Mouse (Mus musculus) megakaryocyte progenitor cell, adult 5-6 weeks (primary cell): ENCODE data around the gene Mras. TPM values are rescaled to one million over a fixed set of nuclear protein-coding genes. Genes with fewer than 3 reads are reported as not detected.

ENCODE experiments used
- ATAC-seq: replicated peaks from 2 replicates; pipeline ENCODE4 v1.8.0; 2016; ENCODE audit warnings: mild to moderate bottlenecking, moderate TSS enrichment, inconsistent platforms; ENCODE audit not compliant: poor library complexity
- total RNA-seq, 2 experiments: library from RNA; stranded (forward) in 1 of 2; stranded (reverse) in 1 of 2; fragments of 157-497, 149-512 nt in 1 of 2; fragments of 200-1000 nt in 1 of 2; gene quantifications; 2 replicates each; pipeline versions ENCODE4 v1.2.3 to v1.2.4; 2015 to 2017

The Mras gene
- 4.7 and 5.1 TPM in 2 replicates for total RNA-seq (2015)
- total RNA-seq (2017), result 4.1 and 5.2 TPM in 2 replicates

DNA sequence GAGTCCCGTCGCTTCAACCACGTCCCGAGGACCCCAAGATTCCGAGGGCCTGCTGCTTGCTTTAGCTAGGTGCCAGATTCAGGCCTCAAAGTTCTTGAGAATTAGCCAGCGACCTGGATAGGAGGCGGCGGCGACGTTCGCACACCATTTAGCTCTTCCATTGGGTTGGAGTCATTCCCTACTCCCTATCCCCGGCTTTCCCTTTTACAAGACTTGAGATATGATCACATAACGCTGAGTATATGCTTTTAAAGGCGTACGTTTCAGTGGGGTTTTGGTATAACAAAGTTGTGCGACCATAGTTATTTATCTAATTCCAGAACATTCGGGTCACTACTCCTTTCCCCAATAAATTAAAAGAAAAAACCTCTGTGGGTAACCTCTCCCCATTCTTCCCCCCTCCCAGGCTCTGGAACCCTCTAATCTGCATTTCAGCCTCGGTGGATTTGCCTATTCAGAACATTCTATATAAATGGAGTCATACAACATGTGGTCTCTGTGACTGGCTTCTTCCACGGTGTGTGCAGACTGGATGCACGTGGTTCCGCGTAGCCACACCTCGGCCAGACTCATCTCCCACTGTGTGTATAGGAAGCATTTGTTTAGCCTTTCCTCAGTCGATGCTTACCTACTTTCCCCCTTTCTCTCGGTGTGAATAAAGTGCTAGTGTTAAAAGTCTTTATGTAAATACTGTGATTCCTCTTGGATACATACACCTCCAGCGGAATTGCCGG lies at the start of gene Mras:
TSS of gene Mras (minus strand) at position 351 of the 734 bp plus-strand sequence.
- ATAC-seq, result no peak

DNA sequence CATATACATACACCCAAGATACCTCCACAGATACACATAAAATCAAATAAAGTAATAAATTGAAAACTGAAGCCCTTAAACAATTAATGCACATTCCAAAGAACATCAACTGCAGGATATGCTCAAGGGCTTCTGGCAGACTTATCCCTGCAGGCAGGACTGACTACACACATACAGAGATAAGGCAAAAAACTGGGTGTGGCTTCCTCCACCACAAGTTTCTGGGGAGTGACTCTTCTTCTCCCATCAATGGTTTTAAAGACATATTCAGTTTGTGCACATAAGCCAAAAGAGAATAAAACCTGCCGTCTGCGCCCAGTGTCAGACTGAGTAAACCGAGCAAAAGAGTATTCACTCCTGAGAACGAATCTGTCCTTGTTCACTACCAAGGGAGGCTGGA lies 48.0 kb upstream of the Mras start:
- ATAC-seq, result peak; percentile 92

DNA sequence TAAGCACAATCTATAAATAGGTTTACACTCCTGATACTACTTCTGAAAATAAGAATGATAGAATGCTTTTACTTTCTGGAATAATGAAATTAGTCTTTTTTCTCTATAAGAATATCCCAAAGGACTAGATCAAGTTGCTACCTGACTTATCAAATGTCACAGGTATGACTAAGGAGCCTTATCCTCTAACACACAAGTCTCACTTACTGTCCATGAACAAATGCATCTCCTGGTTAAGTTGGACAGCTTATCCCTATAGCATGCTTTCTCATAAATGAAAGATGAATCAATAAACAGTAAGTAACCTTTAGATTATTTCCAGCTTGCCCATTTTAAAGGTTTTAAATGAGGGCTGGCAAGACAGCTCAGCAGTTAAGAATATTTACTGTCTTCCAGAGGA lies 47.5 kb upstream of the Mras start:
- ATAC-seq, result no peak

DNA sequence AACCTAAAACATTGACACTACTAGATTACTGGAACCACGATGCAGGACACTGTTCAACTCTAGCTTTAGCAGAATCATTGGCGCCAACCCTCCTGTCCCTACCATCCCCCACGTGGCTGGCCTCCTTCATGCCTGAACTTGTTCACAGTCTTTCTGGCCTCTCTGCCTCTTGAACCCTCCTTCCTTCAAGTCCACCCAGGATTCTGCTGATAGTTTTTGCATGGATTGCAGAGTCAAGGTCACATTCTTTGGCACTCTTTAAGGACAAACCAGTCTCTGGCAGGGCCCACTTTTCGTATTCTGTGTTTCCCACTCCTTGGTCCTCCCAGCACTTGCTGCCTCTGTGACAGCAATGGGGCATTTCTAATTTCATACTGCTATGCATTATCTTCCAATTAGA lies 46.0 kb upstream of the Mras start:
- no peak for ATAC-seq

DNA sequence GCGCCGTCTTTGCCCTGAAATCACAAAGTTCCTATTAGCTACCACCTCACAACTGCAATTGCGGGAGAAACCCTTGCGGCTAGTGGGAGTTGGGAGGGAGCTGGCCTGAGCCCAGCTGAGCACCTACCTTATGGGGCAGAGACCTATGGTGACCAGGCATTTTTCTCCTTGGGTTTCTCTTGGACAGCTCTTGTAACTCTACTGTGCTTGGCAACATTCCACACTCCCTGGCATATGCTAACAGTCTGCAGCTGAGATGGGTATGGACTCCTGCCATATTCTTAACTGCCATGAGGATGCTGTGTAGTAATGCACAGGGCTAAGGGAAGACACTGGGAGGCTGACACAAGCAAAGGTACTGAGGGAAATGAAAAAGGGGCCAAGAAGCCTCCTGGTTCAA lies 43.6 kb upstream of the Mras start:
- ATAC-seq, result no peak

DNA sequence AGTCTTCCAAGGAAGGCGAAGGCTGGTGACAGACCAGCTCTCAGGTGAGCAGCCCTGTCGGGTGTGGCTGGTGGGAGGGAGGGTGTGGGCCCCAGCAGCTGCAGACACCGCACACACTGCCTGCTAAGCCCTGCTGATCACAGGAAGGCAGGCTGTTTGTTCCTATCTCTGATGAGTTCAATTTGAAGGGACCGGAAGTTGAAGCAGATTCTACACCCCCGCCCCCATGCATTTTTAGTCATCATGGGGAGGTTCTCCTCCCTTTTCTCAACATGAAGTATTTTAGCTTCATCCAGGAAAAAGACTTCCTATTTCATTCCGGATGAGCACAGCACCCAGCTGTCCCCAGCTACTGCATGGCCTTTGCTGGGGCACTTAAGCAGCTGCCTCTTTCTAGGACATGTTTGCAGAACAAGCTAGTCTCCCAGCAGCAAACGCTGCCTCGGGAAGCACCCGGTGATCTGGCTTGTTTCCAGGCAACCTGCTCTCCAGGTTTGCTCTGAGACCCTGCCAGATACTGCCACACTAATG lies 42.1 kb upstream of the Mras start:
- peak; percentile 54; the same call in 1 of the 2 replicates for ATAC-seq

DNA sequence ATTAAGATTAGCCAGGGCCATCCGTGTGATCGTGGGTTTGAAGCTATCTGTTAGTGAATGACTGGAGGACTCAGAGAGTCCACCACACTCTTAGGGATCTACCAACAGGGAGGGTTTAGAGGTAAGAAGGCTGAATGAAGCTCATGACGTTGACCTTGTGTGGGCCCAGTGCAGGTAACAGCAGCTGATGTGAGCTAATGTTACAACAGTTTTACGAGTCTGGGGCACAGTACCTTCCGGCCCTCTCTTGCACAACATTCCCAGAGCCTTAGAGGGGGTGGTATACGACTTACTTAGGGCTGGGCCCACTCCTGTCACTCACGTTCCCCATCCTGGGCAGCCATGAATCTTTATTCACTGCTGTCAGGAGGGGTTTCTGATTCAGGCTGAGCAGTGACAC lies 34.2 kb upstream of the Mras start:
- 0 out of 2 replicates have a peak, but pooled peaks have one; percentile 11 for ATAC-seq

DNA sequence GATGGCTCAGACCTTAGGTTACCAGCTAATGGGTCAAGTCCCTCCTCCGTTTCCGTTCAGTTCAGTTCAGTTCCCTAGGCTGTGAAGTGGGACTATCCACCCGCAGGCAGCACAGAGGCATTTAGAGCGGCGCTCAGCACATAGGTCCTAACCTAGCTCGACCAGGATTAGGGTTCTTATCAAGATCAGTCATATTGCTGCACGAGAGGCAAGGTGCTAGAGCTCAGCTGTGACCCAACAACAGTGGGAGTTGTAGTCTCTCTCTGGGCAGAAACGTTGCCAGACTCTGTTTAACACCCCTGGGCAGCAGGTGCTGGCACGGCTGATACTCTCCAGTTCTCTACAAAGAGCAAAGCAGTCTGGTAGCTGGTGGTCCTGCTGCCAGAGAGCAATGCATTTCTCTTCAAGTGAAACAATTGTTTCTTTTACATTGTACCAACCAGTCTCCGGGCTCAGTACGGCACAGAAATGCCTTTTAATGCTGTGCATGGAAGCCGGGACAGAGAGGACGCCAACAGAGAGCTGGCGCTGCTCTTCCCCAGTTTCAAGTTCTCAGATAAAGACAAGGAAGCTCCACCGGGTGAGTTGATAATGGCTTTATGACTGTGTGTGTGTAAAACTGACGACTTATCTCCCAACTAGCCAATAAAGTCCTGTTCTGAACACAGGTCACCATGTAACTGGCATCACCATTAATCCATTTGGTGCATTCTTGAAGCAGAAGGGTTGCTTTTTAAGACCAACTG lies 33.3 kb upstream of the Mras start:
- peak; percentile 59 for ATAC-seq

DNA sequence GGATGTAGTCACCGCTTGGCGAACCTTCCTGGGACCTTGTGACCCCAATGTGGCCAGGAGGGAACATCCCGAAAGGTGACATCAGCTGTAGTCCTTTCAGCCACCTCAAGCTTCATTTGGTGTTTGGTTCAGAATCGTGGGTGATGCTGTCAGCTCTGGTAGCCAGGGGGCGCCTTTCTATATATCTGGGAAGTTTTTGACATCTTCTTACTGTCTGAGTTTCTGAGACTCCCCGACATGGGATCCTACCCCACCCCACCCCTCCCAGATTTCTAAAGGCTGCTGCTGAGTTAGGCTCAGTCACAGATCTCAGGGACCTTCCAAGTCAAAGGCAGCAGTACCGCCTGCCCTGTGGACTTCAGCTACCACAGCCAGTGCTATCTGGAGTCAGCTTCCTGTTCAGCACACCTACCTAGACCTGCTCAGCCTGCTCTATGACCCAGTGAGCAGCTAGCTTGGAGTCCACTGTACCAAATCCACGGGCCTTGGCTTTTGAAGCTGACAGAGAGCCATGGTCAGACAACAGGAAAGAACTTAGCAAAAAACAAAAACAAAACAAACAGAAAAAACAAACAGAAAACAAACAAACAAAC lies 32.6 kb upstream of the Mras start:
- ATAC-seq, result peak; percentile 56

DNA sequence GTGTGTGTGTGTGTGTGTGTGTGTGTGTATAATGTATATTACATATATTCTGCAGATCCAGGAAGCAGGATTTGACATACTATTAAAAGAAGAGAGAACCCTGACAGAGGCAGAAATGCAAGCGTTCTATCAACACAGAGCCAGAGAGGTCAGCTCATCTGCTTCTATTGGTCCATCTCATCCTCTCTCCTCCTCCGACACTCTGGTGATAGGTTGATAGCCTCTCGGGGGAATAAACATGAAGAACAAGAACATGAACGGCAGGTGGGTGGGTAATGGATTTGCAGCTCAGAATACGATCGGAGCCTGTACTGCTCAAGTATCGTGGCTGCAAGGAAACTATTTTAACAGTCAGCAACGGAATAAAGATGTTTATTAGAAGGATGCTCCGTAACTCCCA lies 31.4 kb upstream of the Mras start:
- no peak for ATAC-seq

DNA sequence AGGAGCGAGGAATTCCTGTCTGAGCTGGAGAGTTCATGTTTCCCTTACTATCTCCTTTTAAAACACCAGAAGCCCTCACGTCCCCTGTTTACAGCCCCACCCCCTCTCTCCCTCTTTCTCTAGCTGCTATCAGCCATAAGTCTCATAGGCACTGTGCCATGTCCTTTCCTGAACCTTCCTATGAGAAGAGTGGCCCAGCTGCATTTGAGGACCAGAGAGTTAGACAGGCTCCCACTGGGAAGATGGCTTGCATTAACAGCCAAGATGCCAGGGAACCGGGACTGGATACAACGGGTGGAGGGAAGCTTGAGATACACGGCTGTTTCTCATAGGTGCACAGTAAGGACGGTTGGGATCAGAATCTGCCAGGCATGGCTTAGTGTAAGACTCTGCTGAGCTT lies 27.7 kb upstream of the Mras start:
- no peak for ATAC-seq

DNA sequence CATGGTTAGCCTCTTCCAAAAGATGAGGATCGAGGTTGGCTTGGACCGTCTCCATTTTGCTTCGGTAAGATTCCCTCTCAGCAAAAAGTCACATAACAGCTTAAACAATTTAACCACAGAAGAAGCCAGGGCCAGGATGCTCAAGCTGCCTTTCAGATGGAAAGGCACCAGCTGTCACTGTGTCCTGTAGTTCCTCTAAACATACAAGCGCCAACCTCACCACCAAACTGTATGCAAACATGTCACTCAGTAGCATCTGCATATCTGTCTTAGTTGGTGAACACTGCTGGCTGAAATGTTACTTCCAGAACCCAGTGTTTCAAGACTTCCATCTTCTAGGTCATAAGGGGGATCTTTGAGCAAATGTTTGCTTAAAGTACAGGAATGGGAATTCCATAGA lies 22.5 kb upstream of the Mras start:
- no peak for ATAC-seq

DNA sequence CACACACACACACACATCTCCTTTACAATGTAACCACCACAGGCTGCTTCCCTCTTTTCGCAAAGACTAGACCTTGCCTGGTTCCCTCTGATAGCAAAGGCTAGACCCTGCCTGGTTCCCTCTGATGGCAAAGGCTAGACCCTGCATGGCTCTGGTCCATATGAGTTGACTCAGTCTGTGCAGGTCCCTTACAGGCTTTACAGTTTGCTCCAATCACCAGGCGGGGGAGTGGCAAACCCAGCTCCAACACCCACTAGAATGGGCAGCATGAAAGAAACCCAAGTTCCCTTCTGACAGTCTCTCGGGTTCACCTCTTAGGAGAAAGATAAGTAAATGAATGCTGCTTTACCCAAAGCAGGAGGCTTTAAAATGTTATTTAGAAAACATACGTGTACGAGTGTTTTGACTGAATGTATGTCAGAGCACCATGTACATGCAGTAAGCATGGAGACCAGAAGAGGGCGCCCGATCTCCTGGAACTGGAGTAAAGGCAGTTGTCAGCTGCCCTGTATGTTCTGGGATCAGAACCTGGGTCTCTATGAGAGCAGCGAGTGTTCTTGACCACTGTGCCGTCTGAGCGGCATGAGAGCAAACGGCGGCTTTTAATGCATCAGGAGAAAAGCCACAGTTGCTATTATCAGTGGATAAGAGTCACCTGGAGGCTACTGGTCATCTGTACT lies 21.5 kb upstream of the Mras start:
- ATAC-seq, result peak; percentile 90

DNA sequence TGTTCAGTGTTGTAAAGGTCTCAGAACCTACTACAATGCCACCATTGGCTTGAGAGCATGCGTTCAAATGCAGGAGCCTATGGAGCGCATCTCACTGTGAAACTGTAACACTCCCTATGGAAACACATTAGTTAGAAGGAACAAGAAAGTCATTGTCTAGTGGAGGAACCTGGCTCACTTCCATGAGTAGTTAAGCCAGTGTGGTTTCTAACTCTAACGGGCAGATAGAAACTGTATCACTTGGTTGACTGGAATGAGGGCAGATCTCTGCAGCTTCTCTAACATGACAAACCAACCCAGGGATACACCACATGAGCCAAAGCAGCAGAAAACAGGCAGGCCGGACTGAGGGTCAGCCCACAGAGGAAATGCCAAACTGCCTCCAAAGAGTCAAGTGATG lies 17.0 kb upstream of the Mras start:
- ATAC-seq, result no peak

DNA sequence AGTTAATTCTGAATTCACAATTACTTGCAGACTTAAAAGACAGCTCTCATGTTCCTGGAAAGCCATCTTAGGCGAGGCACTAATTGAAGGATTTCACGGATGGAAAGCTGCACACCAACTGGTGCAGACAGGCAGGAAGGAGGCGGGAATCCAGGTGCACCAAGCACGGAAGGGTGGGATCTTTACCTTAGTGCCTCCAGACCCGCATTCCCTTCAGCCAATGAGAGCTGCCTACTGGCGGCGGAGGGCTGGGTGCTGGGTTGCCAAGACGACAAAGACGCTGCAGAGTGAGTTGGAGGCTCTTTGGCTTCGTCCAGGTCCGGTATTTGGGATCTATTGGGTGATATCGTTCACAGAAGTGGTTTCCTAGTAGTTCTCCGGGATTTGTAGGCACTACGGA lies 14.0 kb upstream of the Mras start, which contains the start of gene Nme9:
TSS of gene Nme9 (plus strand) at position 315 of the 400 bp plus-strand sequence.
- no peak for ATAC-seq

DNA sequence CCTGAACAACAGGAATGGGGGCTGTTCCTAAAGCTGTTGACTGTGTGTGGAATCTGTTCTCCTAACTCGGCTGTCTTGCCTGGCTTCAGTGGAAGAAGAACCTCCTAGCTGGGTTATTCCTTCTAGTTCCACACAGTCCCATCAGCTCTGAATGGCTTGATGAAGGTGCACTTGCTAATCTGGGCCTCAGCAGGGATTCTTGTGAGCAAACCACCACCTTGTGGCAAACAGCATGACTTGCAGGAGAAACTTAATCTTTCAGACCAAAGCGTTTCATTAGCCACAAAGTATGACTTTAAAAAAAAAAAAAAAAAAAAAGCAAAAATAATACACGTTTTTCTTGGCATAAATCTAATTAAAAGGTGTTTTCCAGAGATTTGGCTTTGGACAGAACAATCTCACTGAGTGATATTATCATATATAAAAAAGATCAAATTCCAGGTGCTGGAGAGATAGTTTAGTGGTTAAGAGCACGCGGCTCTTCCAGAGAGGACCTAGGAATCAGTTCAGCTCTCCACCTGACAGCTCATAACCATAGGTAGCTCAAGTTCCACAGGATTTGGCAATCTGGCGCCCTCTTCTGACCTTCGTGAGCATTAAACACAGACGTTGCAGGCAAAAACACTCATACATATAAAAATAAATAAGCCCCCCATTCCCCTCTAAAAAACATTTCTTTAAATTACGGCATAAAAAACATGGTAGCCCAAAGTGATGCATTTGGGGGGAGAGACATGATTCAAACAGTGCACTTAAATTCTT lies 12.9 kb upstream of the Mras start:
- ATAC-seq, result peak; percentile 79

DNA sequence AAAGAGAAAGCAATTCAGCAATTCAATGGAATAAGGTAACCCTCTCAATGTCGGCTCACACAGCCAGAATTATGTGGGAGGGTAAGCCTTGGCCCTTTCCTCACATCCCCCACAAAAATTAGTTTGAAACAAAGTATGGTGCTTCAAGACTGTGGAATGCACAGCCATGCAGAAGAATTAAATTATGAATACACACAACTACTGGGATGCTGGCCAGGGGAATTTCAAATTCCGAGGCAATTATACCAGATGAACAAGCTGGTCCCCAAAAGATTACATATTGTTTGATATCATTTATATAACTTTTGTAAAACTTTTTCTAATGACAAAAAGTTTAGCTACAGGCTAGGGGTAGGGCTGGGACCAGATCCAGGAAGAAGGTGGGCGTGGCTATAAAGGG lies 10.1 kb upstream of the Mras start:
- no peak for ATAC-seq

DNA sequence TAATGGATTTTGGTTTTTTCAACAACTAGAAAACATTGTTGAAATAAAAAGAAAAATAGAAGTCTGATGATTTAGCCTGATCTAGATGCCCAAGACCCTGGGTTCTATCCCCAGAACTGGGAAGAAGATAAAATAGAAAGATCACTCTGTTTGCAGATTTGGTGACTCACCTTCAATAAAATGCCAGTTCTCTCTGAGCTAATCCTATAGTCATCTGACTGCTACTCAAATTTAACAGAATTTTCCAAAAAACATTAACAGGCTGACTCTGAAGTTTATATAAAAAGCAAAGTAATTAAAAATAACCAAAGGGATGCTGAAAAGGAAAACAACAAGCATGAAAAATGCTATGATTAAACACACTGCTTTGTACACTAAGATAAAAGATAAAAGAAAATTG lies 9.1 kb upstream of the Mras start:
- no peak for ATAC-seq

DNA sequence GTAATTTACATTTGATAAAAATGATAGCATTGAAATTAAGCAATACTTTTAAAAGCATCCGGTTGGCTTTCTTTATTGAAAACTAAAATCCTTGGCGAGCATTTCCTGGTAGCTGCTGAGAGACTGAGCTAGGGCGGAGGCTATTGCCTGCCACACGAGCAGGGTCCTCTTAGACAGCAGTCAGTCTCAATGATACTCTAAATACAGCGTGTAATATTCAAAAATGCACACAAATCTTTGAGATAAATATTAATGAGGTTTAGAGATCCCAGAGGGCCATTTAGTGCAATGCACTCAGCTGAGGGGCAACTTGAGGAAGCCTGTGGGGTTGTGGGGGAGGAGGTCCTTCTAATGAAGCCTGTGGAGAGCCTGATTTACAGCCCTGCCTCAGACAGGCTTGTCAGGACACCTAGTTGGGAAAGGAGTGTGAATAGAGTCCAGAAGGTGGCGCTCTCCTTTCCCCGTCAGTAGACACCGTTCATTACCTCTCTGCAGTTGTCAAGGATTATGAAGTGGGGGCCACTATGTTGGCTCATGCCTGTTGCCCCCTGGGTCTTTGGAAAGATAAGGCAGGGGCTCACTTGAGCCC lies 7.5 kb upstream of the Mras start:
- ATAC-seq, result peak; percentile 89
